Mouse (Mus musculus) testis, adult 2 months (tissue): ENCODE data around the gene Armc9. TPM values are rescaled to one million over a fixed set of nuclear protein-coding genes. Genes with fewer than 3 reads are reported as not detected.

ENCODE experiments used
- H3K27ac ChIP-seq: fragments of 200-500 bp; 2 replicates; pipeline ENCODE4 v1.5.1; 2012; ENCODE audit warnings: low read depth, low read length; ENCODE audit not compliant: control insufficient read depth, insufficient read depth
- H3K27me3 ChIP-seq: fragments of 200-500 bp; 2 replicates; pipeline ENCODE4 v1.6.1; 2012; ENCODE audit warnings: mild to moderate bottlenecking, low read length, moderate library complexity; ENCODE audit not compliant: control insufficient read depth, insufficient read depth
- H3K36me3 ChIP-seq: fragments of 200-500 bp; 2 replicates; pipeline ENCODE4 v1.6.1; 2012; ENCODE audit warnings: mild to moderate bottlenecking, low read length; ENCODE audit not compliant: control insufficient read depth, insufficient read depth
- H3K4me1 ChIP-seq: fragments of 200-500 bp; 2 replicates; pipeline ENCODE4 v1.6.1; 2012; ENCODE audit warnings: low read length; ENCODE audit not compliant: control insufficient read depth, insufficient read depth
- H3K4me3 ChIP-seq: fragments of 200-500 bp; 2 replicates; pipeline ENCODE4 v1.5.1; 2012; ENCODE audit warnings: low read depth, mild to moderate bottlenecking, low read length, moderate library complexity, mixed read lengths; ENCODE audit not compliant: control insufficient read depth
- CTCF ChIP-seq: fragments of 200-500 bp; IDR thresholded peaks from 2 replicates; pipeline ENCODE4 v1.5.1; 2012; ENCODE audit warnings: low read depth, mild to moderate bottlenecking, inconsistent platforms, low read length, moderate library complexity; ENCODE audit not compliant: control insufficient read depth, insufficient read depth, insufficient replicate concordance
- POLR2A ChIP-seq: fragments of 200-500 bp; IDR thresholded peaks from 2 replicates; pipeline ENCODE4 v1.6.1; 2012; ENCODE audit warnings: low read depth, mild to moderate bottlenecking, inconsistent platforms, low read length, moderate library complexity; ENCODE audit not compliant: control insufficient read depth
- polyA plus RNA-seq: library from polyadenylated mRNA; depleted of rRNA; stranded (reverse); fragments of >200 nt; gene quantifications from 2 replicates; pipeline ENCODE4 v1.2.3, GENCODE M21; 2012

Gene Armc9
- polyA plus RNA-seq, 1 experiment = 36.5 TPM

DNA sequence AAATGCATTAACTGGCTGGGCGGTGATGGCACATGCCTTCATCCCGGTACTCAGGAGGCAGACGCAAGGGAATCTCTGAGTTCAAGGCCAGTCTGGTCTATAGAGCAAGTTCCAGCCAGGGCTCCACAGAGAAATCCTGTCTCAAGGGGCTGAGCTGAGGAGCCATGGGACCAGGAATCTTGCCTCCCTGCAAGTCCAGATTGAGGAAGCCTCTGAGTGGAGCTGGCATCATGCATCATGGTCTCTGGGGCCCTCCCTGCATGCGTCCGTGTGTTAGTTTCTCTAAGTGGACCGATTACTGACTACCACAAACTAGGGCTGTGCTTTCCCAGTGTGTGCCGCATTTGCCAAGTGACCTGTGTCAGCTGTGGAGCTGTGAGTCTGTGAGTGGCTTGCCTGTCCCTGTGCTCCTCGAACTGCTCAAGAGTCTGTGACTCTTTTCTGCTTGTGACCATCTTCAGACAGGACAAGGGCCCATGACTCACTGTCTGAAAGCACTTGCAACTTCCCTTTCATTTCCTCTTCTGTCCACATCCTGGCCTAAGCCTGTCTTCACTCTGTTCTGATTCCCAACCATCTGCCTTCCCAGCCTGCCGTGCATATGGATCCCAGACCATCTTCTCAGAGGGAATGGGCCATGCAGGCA is 74.7 kb downstream of the Armc9 start:
- Histone ChIP-seq H3K4me1 (no peaks in the 10 kb centered on the region), H3K27ac (no peak overlapping the region), H3K4me3 (no peak overlapping the region), H3K27me3 (no peaks in the 10 kb centered on the region), H3K36me3 (no peaks in the 10 kb centered on the region)
- TF ChIP-seq CTCF (no peak), POLR2A (no peak)

DNA sequence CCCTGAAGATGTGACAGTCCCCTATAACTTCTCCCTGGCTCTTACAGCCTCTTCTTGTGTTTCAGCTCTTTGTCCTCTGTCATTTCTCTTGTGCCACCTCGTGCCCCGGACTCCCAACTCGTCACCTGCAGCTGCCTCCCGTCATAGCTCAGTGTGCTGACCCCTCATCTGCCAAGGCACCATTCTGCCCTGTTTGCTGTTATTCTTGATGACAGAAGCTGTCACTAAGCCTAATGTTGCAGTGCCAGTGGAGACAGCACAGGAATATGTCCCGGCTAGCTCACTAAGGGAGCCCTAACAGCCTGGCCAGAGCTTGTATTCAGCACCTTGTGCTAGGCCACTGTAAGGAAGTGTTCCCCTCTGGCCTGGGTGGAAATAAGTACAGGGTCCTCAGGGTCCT is 78.1 kb downstream of the Armc9 start:
- H3K27ac ChIP-seq = no peak overlapping the region
- TF ChIP-seq CTCF = no peak
- TF ChIP-seq POLR2A = no peak

DNA sequence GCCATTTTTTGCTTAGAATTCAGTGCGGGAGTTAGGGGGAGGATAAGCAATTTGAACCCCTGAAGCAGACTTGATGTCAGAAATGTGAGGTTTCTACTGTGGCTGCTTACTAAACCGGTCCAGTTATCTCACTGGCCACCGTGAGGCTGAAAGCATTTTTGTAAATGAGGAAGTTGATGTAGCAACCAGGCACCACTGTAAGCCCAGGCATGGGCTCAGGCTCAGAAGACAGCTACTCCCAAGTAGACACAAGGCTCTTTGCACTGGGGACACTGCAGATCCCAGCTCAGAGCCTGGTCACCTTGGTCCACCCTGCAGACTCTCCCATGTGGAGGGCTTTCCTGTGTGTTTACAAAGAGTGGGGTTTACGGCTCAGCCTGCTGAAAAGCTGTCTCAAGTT is 79.2 kb downstream of the Armc9 start:
- no peak for TF ChIP-seq POLR2A
- Histone ChIP-seq H3K27me3 (no peaks in the 10 kb centered on the region), H3K4me1 (no peaks in the 10 kb centered on the region), H3K4me3 (no peak overlapping the region), H3K27ac (no peak overlapping the region), H3K36me3 (no peaks in the 10 kb centered on the region)

More for the DNA sequence above, 78.1 kb downstream of the Armc9 start:
- Histone ChIP-seq H3K27me3 (no peaks in the 10 kb centered on the region), H3K4me1 (no peaks in the 10 kb centered on the region), H3K36me3 (no peaks in the 10 kb centered on the region), H3K4me3 (no peak overlapping the region)

DNA sequence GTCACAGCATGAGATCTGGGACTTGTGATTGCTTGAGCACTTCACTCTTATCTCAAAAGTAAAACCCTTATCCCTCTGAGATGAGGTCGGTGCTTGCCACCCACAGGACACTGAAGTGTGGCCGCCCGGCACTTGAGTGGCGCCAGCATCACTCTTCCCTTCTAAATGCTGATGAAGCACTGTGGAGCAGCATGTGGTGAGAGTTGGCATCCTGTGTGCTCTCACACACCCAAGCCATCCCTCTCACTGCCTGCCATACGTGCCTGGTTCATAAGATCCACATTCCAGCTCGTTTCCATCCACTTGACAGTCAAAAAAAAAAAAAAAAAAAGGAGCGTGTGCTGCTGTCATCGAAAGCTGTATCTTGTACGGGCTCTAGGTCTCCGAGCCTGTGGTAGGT is 80.5 kb downstream of the Armc9 start:
- Histone ChIP-seq H3K27me3 (no peaks in the 10 kb centered on the region), H3K4me1 (no peaks in the 10 kb centered on the region), H3K4me3 (no peak overlapping the region), H3K36me3 (no peaks in the 10 kb centered on the region), H3K27ac (no peak overlapping the region)
- TF ChIP-seq CTCF (no peak), POLR2A (no peak)

DNA sequence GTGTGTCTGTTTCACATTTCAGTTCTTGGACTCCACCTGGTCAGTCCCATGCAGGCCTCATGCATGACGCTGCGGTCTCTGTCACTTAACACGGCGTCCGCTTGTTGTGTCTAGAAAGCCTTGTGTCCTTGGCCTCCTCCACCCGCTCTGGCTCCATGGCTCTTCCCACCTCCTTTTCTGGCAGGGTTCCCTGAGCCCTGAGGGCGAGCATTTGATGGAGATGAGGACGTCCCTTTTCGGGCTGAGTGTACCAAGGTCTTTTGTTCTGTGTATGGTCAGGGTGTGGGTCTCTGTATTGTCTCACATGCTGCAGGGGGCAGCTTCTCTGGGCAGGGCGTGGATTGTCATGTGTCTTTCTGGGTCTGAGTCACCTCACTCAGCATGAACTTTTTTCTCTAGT is 81.9 kb downstream of the Armc9 start:
- Histone ChIP-seq H3K4me3 (no peak overlapping the region), H3K36me3 (no peaks in the 10 kb centered on the region), H3K27me3 (no peaks in the 10 kb centered on the region), H3K4me1 (no peaks in the 10 kb centered on the region), H3K27ac (no peak overlapping the region)
- TF ChIP-seq CTCF = no peak
- TF ChIP-seq POLR2A = no peak

DNA sequence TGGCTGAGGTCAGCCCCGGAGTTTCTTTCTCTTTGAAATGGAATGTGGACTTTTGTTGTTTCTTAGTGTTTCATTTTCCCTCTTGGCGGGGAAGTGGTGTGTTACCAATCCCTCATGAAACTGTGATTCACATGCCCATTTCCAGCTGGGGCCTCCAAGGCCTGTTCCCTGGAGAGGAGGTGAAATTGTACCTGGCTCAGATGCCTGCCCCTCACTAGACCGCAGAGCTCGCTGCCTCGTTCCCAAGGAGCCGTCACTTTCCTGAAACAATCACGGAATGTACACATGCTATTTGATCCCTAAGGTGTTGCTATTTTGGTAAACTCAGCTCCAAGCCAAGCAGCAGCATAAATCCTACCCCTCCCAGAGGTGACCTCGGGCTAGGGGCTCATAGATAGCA is 84.4 kb downstream of the Armc9 start:
- H3K4me1 ChIP-seq = no peaks in the 10 kb centered on the region
- no peaks in the 10 kb centered on the region for H3K36me3 ChIP-seq
- no peak overlapping the region for H3K4me3 ChIP-seq
- H3K27me3 ChIP-seq = no peaks in the 10 kb centered on the region
- no peak for TF ChIP-seq POLR2A
- no peak for TF ChIP-seq CTCF
- H3K27ac ChIP-seq = no peak overlapping the region

DNA sequence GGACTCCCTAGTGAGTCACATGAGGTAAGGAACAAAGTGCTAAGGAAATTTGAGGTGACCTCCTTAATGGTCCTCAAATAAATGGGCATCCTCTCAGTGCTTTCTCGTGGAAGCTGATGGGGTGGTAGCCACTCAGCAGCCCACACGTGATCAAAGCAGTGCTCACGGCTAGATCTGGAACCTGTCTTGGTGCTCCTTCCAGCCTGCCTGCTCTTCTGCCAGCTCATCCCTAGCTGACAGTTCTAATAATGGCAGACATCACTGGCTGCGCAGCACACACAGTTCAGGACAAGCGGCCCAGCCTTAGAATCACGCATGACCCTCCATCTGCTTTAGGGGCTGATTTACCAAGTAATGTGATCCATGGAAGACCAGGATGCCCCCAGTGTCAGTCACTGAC is 85.3 kb downstream of the Armc9 start:
- Histone ChIP-seq H3K4me1 (no peaks in the 10 kb centered on the region), H3K27me3 (no peaks in the 10 kb centered on the region), H3K27ac (no peak overlapping the region), H3K4me3 (no peak overlapping the region), H3K36me3 (peaks cover 3% of the 10 kb centered on the region)
- TF ChIP-seq POLR2A = no peak
- no peak for TF ChIP-seq CTCF

DNA sequence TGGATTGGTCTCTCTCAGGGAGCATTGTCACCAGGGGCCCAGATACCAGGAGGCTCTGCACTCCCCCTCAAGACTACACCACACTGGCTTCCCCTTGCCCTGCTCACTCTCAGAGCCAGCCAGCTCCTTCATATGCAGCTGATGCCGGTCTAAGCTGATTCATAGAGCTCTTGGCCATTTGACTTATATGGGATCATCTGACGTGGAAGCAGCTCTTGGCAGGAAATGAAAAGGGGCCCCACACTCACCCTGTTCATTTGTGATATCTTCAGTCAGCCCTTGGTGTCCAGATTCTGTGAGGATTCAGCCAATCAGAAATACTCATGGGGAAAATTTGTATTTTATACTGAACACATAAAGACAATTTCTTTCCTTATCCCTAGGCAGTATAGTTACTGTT is 86.4 kb downstream of the Armc9 start:
- Histone ChIP-seq H3K27ac (no peak overlapping the region), H3K36me3 (peaks cover 3% of the 10 kb centered on the region), H3K4me1 (no peaks in the 10 kb centered on the region), H3K27me3 (no peaks in the 10 kb centered on the region), H3K4me3 (no peak overlapping the region)
- TF ChIP-seq POLR2A (no peak), CTCF (no peak)
